Mouse (Mus musculus): Measurements from ENCODE around the gene Lmntd1. TPM values are rescaled to one million over a fixed set of nuclear protein-coding genes. Genes with fewer than 3 reads are reported as not detected.
A peak's percentile ranks its signal among the peaks of the same experiment; 100 is the strongest.

Gene Lmntd1
- not detected in 2 replicates for total RNA-seq (2017)

DNA sequence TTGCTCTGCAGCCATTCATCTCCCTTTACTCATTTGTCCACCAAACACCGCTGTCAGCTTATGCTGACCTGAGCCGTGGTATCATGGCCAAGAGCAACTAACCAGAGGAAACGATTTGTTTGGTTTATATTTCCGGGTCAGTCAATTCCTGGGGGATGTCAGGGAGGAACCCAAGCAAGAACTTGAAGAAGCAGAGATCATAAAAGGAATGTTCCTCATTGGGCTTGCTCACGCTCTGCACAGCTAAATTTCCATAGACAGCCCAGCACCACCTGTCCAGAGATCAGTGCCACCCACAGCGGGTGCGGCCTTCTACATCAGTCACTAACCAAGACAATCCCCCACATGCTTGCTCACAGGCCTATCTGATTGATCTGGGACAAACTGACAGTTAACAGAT, at the start of gene Lmntd1:
Gene Lmntd1 (minus strand): TSS at position 101 of the 400 bp plus-strand sequence.
- no peak for ATAC-seq (replicated peaks in 1 of 2; ENCODE audit: insufficient read depth in 1 of 2, low FRiP score in 2 of 2, low TSS enrichment in 1 of 2, low read depth in 1 of 2, poor library complexity in 2 of 2, severe bottlenecking in 2 of 2)

GRCm38 (mm10) chr6:145660943-145661342, 46.8 kb upstream of the Lmntd1 start:
- ATAC-seq (replicated peaks in 1 of 2; ENCODE audit: insufficient read depth in 1 of 2, low FRiP score in 2 of 2, low TSS enrichment in 1 of 2, low read depth in 1 of 2, poor library complexity in 2 of 2, severe bottlenecking in 2 of 2) = no peak

- ATAC-seq (replicated peaks in 1 of 2; ENCODE audit: insufficient read depth in 1 of 2, low FRiP score in 2 of 2, low TSS enrichment in 1 of 2, low read depth in 1 of 2, poor library complexity in 2 of 2, severe bottlenecking in 2 of 2) = no peak
These were observed 45.0 kb upstream of the Lmntd1 start for GRCm38 (mm10) chr6:145659116-145659515.

GRCm38 (mm10) chr6:145656740-145657591, 42.8 kb upstream of the Lmntd1 start:
- ATAC-seq (replicated peaks in 1 of 2; ENCODE audit: insufficient read depth in 1 of 2, low FRiP score in 2 of 2, low TSS enrichment in 1 of 2, low read depth in 1 of 2, poor library complexity in 2 of 2, severe bottlenecking in 2 of 2) = no peak

GRCm38 (mm10) chr6:145655678-145656077, 41.6 kb upstream of the Lmntd1 start:
- no peak for ATAC-seq (replicated peaks in 1 of 2; ENCODE audit: insufficient read depth in 1 of 2, low FRiP score in 2 of 2, low TSS enrichment in 1 of 2, low read depth in 1 of 2, poor library complexity in 2 of 2, severe bottlenecking in 2 of 2)

DNA sequence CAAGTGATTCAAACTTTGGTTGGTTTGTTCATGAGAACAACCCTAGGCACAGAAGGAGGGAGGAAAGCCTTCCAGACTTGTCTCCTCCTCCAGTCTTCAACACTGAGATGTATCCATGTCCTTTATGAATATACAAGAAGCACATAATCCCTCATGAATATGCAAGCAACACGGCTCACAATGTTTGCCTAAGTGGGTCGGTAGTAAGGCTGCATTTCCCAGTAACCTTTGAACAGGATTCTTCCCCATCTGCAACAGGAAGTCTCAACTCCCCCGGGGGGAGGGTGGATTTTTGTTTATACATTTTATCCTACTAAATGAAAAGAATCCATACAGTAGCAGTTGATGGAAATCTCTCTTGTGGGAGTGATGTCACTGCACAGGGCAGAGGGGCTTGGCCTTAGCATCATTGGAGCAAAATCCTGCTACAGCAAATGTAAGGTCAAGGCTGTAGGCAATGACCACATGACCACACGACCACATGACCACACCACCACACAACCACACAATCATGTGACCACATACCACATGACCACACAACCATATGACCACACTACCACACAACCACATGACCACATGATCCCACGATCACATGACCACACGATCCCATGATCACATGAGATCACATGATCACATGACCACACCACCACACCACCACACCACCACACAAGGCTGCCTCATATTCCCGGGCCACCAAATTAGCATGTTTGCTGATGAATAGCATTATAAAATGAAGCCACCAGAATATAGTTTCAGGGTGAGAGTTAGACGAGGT, 40.1 kb upstream of the Lmntd1 start:
- ATAC-seq (replicated peaks in 1 of 2; ENCODE audit: insufficient read depth in 1 of 2, low FRiP score in 2 of 2, low TSS enrichment in 1 of 2, low read depth in 1 of 2, poor library complexity in 2 of 2, severe bottlenecking in 2 of 2) = no peak

GRCm38 (mm10) chr6:145653626-145654025, 39.5 kb upstream of the Lmntd1 start:
- ATAC-seq (replicated peaks in 1 of 2; ENCODE audit: insufficient read depth in 1 of 2, low FRiP score in 2 of 2, low TSS enrichment in 1 of 2, low read depth in 1 of 2, poor library complexity in 2 of 2, severe bottlenecking in 2 of 2) = no peak

GRCm38 (mm10) chr6:145652986-145653385, 38.9 kb upstream of the Lmntd1 start:
- ATAC-seq (replicated peaks in 1 of 2; ENCODE audit: insufficient read depth in 1 of 2, low FRiP score in 2 of 2, low TSS enrichment in 1 of 2, low read depth in 1 of 2, poor library complexity in 2 of 2, severe bottlenecking in 2 of 2) = no peak

DNA sequence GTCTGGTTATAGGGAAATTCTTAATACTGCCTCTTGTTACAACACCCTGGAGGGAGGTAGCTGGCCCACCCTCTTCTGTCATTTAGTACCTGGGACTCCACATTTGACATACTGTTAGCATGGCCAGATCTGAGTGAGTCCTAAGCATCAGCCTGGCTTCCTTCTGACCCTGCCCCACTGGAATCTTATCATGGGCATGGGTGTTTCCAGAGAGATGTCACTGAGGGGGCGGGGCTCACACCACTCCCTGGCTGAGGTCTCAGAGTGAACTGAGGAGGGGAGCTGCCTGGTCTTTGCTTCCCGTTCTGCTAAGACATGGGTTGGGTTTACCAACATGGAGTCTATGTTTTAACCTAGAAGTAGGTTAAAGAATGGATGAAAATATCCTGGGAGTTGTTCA, 37.9 kb upstream of the Lmntd1 start:
- ATAC-seq (replicated peaks in 1 of 2; ENCODE audit: insufficient read depth in 1 of 2, low FRiP score in 2 of 2, low TSS enrichment in 1 of 2, low read depth in 1 of 2, poor library complexity in 2 of 2, severe bottlenecking in 2 of 2) = no peak

GRCm38 (mm10) chr6:145640971-145641506, 26.9 kb upstream of the Lmntd1 start:
- no peak for ATAC-seq (replicated peaks in 1 of 2; ENCODE audit: insufficient read depth in 1 of 2, low FRiP score in 2 of 2, low TSS enrichment in 1 of 2, low read depth in 1 of 2, poor library complexity in 2 of 2, severe bottlenecking in 2 of 2)

DNA sequence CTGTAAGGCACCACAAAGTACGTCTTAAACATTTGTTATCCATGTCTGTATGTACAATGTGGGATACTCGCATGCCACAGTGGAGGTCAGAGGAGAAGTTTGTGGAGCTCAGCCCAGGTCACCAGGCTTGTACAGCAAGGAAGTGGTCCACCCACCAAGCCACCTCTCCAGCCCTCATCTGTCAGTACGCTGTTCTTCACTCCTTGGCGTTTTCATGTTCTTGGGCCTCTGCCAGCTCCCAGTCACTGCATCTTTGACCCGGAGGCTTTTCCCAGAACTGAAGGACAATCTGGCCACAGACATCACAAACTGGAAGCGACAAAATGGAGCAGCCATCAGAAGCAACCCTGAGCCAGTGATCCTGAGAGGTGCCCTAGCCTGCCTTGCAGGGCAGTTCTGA, 24.1 kb upstream of the Lmntd1 start:
- no peak for ATAC-seq (replicated peaks in 1 of 2; ENCODE audit: insufficient read depth in 1 of 2, low FRiP score in 2 of 2, low TSS enrichment in 1 of 2, low read depth in 1 of 2, poor library complexity in 2 of 2, severe bottlenecking in 2 of 2)

GRCm38 (mm10) chr6:145636682-145637081, 22.6 kb upstream of the Lmntd1 start:
- no peak for ATAC-seq (replicated peaks in 1 of 2; ENCODE audit: insufficient read depth in 1 of 2, low FRiP score in 2 of 2, low TSS enrichment in 1 of 2, low read depth in 1 of 2, poor library complexity in 2 of 2, severe bottlenecking in 2 of 2)

- ATAC-seq (replicated peaks in 1 of 2; ENCODE audit: insufficient read depth in 1 of 2, low FRiP score in 2 of 2, low TSS enrichment in 1 of 2, low read depth in 1 of 2, poor library complexity in 2 of 2, severe bottlenecking in 2 of 2) = no peak
These were observed 20.3 kb upstream of the Lmntd1 start for GRCm38 (mm10) chr6:145634454-145634853.

DNA sequence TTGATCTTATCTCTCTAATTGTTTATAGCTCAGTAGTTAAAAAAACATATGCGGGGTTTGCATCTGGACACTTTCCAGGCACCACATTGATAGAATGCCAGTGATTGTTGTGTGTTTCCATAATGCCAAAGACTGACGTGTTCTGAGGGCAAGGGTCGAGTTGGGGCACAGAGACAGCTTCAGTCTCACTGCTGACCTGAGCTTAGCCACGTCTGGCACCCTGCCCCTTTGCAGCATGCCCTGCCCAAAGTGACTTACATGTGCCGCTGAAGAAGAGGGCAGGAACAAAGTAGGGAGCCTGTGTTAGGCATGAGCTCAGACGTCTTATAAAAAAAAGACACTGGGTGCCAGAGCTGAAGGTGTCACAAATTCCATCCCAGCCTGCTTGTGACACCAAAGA, 16.1 kb upstream of the Lmntd1 start:
- ATAC-seq (replicated peaks in 1 of 2; ENCODE audit: insufficient read depth in 1 of 2, low FRiP score in 2 of 2, low TSS enrichment in 1 of 2, low read depth in 1 of 2, poor library complexity in 2 of 2, severe bottlenecking in 2 of 2) = no peak

DNA sequence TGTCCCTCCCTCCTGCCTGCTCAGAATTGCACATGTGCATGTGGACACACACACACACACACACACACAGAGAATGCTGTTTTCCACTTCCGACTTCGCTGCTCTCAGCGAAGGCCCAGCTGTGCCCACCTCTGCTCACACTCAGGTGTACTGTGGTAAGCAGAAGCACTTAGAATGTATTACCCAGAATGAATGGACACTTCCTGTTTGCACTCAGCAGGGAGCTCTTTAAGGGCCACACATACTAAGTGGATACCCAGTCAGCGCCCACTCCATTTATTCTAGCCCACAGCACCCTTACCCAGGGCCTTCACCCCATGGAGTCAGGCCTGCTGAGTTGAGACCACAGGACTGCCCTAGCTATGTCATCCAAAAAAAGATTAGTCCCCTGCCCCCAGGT, 9.0 kb upstream of the Lmntd1 start:
- ATAC-seq (replicated peaks in 1 of 2; ENCODE audit: insufficient read depth in 1 of 2, low FRiP score in 2 of 2, low TSS enrichment in 1 of 2, low read depth in 1 of 2, poor library complexity in 2 of 2, severe bottlenecking in 2 of 2) = no peak

GRCm38 (mm10) chr6:145616402-145617229, 2.5 kb upstream of the Lmntd1 start:
- ATAC-seq (replicated peaks in 1 of 2; ENCODE audit: insufficient read depth in 1 of 2, low FRiP score in 2 of 2, low TSS enrichment in 1 of 2, low read depth in 1 of 2, poor library complexity in 2 of 2, severe bottlenecking in 2 of 2) = peak; percentile 53 to 60; a peak in 2 of 4 replicates

- no peak for ATAC-seq (replicated peaks in 1 of 2; ENCODE audit: insufficient read depth in 1 of 2, low FRiP score in 2 of 2, low TSS enrichment in 1 of 2, low read depth in 1 of 2, poor library complexity in 2 of 2, severe bottlenecking in 2 of 2)
These were observed 1.6 kb upstream of the Lmntd1 start, which contains the start of gene Tuba3b for GRCm38 (mm10) chr6:145615666-145616210. Gene Tuba3b, plus strand, starts transcription at chr6:145615757.
